In genomic region chr11:55446579-55446978, GRCm38 (mm10) we compare ENCODE assay signal across 8 mouse cellular contexts. TPM values are rescaled to one million over a fixed set of nuclear protein-coding genes. Genes with fewer than 3 reads are reported as not detected.
DNase-seq lines count a peak whose midpoint lies in the region; ATAC-seq and TF ChIP-seq lines count a peak whose summit lies in the region.

No protein-coding gene starts in this region.

- peaks cover 78% of the 10 kb centered on the region for H3K4me1 ChIP-seq in E14TG2a.4 (replicated peaks; ENCODE audit: low read depth, low read length)
- no peaks in the 10 kb centered on the region for H3K4me1 ChIP-seq in forebrain, embryonic 14.5 days (ENCODE audit: control insufficient read depth, insufficient read depth, low read length)
- H3K4me1 ChIP-seq in liver, embryonic 16.5 days (ENCODE audit: control insufficient read depth, low read depth, low read length), result no peaks in the 10 kb centered on the region
- no peaks in the 10 kb centered on the region for H3K4me1 ChIP-seq in neural tube, embryonic 14.5 days (ENCODE audit: control insufficient read depth, insufficient read depth, low read length)

- no peak overlapping the region for H3K27ac ChIP-seq in forebrain, embryonic 14.5 days (ENCODE audit: low read depth, low read length)
- H3K27ac ChIP-seq in liver, embryonic 16.5 days (ENCODE audit: low read length), result no peak overlapping the region
- H3K27ac ChIP-seq in neural tube, embryonic 14.5 days (ENCODE audit: low read depth, low read length), result no peak overlapping the region

- no peaks in the 10 kb centered on the region for H3K9me3 ChIP-seq in E14TG2a.4 (ENCODE audit: low read length)
- no peaks in the 10 kb centered on the region for H3K9me3 ChIP-seq in forebrain, embryonic 14.5 days (replicated peaks; ENCODE audit: control insufficient read depth, low read length)
- H3K9me3 ChIP-seq in liver, embryonic 16.5 days (replicated peaks; ENCODE audit: control insufficient read depth, low read length), result no peaks in the 10 kb centered on the region
- H3K9me3 ChIP-seq in neural tube, embryonic 14.5 days (ENCODE audit: control insufficient read depth, low read length), result no peaks in the 10 kb centered on the region

- peak; percentile 85 for TF ChIP-seq CTCF in E14TG2a.4 (conservative IDR thresholded peaks at IDR 0.05; ENCODE audit: low read length)

- peak; percentile 84 for DNase-seq in cerebellum, adult 11-12 months
- DNase-seq in forebrain, embryonic 14.5 days (ENCODE audit: low spot score), result peak; percentile 82
- DNase-seq in heart, postnatal 14 days, result peak; percentile 88 to 89
- DNase-seq in kidney, postnatal 4 days, result peak; percentile 86 to 88
- DNase-seq in testis, postnatal 14 days (ENCODE audit: low spot score), result peak; percentile 76

- intact Hi-C loops in heart, postnatal 14 days (cut with DNase I), result loop anchor here (1.0 to 5.0 kb wide), 2 partner anchors 56 to 244 kb away; partner anchors contain the start of gene Slc36a1

- no peak overlapping the region for H3K4me2 ChIP-seq in forebrain, embryonic 14.5 days (ENCODE audit: low read length)
- H3K4me2 ChIP-seq in liver, embryonic 16.5 days (ENCODE audit: low read depth, low read length), result no peak overlapping the region
- no peak overlapping the region for H3K4me2 ChIP-seq in neural tube, embryonic 14.5 days (ENCODE audit: low read depth, low read length)

- ATAC-seq in forebrain, embryonic 14.5 days, result peak; percentile 79
- ATAC-seq in liver, embryonic 16.5 days (ENCODE audit: low read depth), result peak; percentile 58; the same call in 1 of the 2 replicates
- peak; percentile 56; the same call in 1 of the 2 replicates for ATAC-seq in neural tube, embryonic 14.5 days (ENCODE audit: low read depth)

- 28% methylated on average over 4 of the region's 4 CpGs for WGBS in forebrain, embryonic 14.5 days
- 20% methylated on average over 4 of the region's 4 CpGs for WGBS in liver, embryonic 16.5 days (ENCODE audit: insufficient replicate concordance)
- 31% methylated on average over 4 of the region's 4 CpGs for WGBS in neural tube, embryonic 14.5 days

- H3K4me3 ChIP-seq in E14TG2a.4 (replicated peaks; ENCODE audit: low read length), result no peak overlapping the region
- no peak overlapping the region for H3K4me3 ChIP-seq in forebrain, embryonic 14.5 days (ENCODE audit: low read depth, low read length)
- no peak overlapping the region for H3K4me3 ChIP-seq in liver, embryonic 16.5 days (ENCODE audit: low read depth, low read length)
- no peak overlapping the region for H3K4me3 ChIP-seq in neural tube, embryonic 14.5 days (ENCODE audit: low read depth, low read length)

- H3K36me3 ChIP-seq in E14TG2a.4 (ENCODE audit: insufficient read depth, low read length), result peaks cover 78% of the 10 kb centered on the region
- H3K36me3 ChIP-seq in forebrain, embryonic 14.5 days (ENCODE audit: control insufficient read depth, insufficient read depth, low read length), result peaks cover 17% of the 10 kb centered on the region; the same call in 1 of the 2 replicates
- no peaks in the 10 kb centered on the region; the same call in 1 of the 2 replicates for H3K36me3 ChIP-seq in liver, embryonic 16.5 days (ENCODE audit: control insufficient read depth, insufficient read depth)
- H3K36me3 ChIP-seq in neural tube, embryonic 14.5 days (ENCODE audit: control insufficient read depth, insufficient read depth, low read length), result peaks cover 17% of the 10 kb centered on the region

- no peaks in the 10 kb centered on the region for H3K27me3 ChIP-seq in E14TG2a.4 (ENCODE audit: insufficient read depth, low read length)
- H3K27me3 ChIP-seq in forebrain, embryonic 14.5 days (replicated peaks; ENCODE audit: control insufficient read depth, insufficient read depth, low read length), result no peaks in the 10 kb centered on the region
- H3K27me3 ChIP-seq in liver, embryonic 16.5 days (ENCODE audit: control insufficient read depth, insufficient read depth, low read depth, low read length), result no peaks in the 10 kb centered on the region
- H3K27me3 ChIP-seq in neural tube, embryonic 14.5 days (ENCODE audit: control insufficient read depth, insufficient read depth, low read length), result no peaks in the 10 kb centered on the region

- no peak overlapping the region for H3K9ac ChIP-seq in forebrain, embryonic 14.5 days (ENCODE audit: low read length)
- no peak overlapping the region for H3K9ac ChIP-seq in liver, embryonic 16.5 days (ENCODE audit: low read depth, low read length)
- H3K9ac ChIP-seq in neural tube, embryonic 14.5 days (replicated peaks; ENCODE audit: low read depth, low read length), result no peak overlapping the region

RNA-seq across cellular contexts. Expression of gene Atox1, which starts 14.5 kb away (rescaled TPM):
- polyA plus RNA-seq in forebrain, embryonic 14.5 days (2014; fragmentation: Nextera tagmentation; extraction: Ambion mirVana), result 238 and 292 TPM in 2 replicates
- 100 to 1,000 TPM; 138 to 146 TPM for total RNA-seq in heart, postnatal 14 days (2021)
- 195 and 207 TPM in 2 replicates for polyA plus RNA-seq in liver, embryonic 16.5 days (2015; fragmentation: Nextera tagmentation; extraction: Ambion mirVana)
- polyA plus RNA-seq in neural tube, embryonic 14.5 days (2014; fragmentation: Nextera tagmentation; extraction: Ambion mirVana), result 295 and 303 TPM in 2 replicates

RNA-seq across cellular contexts. Expression of gene G3bp1, which starts 22.9 kb away (rescaled TPM):
- polyA plus RNA-seq in forebrain, embryonic 14.5 days (2014; fragmentation: Nextera tagmentation; extraction: Ambion mirVana), result 141 and 146 TPM in 2 replicates
- 10 to 100 TPM; 40.3 to 44.7 TPM for total RNA-seq in heart, postnatal 14 days (2021)
- polyA plus RNA-seq in liver, embryonic 16.5 days (2015; fragmentation: Nextera tagmentation; extraction: Ambion mirVana), result 51.7 and 55.2 TPM in 2 replicates
- polyA plus RNA-seq in neural tube, embryonic 14.5 days (2014; fragmentation: Nextera tagmentation; extraction: Ambion mirVana), result 96.9 and 111 TPM in 2 replicates

RNA-seq across cellular contexts. Expression of gene Sparc, which starts 23.6 kb away (rescaled TPM):
- polyA plus RNA-seq in forebrain, embryonic 14.5 days (2014; fragmentation: Nextera tagmentation; extraction: Ambion mirVana), result 300 and 365 TPM in 2 replicates
- total RNA-seq in heart, postnatal 14 days (2021), result 1,000 to 10,000 TPM; 1,338 to 1,403 TPM
- 148 and 175 TPM in 2 replicates for polyA plus RNA-seq in liver, embryonic 16.5 days (2015; fragmentation: Nextera tagmentation; extraction: Ambion mirVana)
- polyA plus RNA-seq in neural tube, embryonic 14.5 days (2014; fragmentation: Nextera tagmentation; extraction: Ambion mirVana), result 312 and 741 TPM in 2 replicates
